In genomic region chr2:32586871-32587351, GRCm38 (mm10) we compare ENCODE assay signal across 7 mouse cellular contexts. TPM values are rescaled to one million over a fixed set of nuclear protein-coding genes. Genes with fewer than 3 reads are reported as not detected.
DNase-seq lines count a peak whose midpoint lies in the region; ATAC-seq lines count a peak whose summit lies in the region.

TSS of gene St6galnac4 (plus strand) at chr2:32587095.

- no peaks in the 10 kb centered on the region for H3K36me3 ChIP-seq in intestine, embryonic 16.5 days (ENCODE audit: control insufficient read depth, insufficient read depth, low read length)
- no peaks in the 10 kb centered on the region for H3K36me3 ChIP-seq in midbrain, embryonic 11.5 days (ENCODE audit: control insufficient read depth, insufficient read depth, low read length)

- no peaks in the 10 kb centered on the region for H3K9me3 ChIP-seq in intestine, embryonic 16.5 days (ENCODE audit: control insufficient read depth, low read length)
- no peaks in the 10 kb centered on the region for H3K9me3 ChIP-seq in midbrain, embryonic 11.5 days (ENCODE audit: control insufficient read depth, low read length)

- peak within 1 kb of the TSS; percentile 76 for H3K4me2 ChIP-seq in intestine, embryonic 16.5 days (ENCODE audit: low read depth, low read length)
- peak within 1 kb of the TSS; percentile 75 for H3K4me2 ChIP-seq in midbrain, embryonic 11.5 days

- DNase-seq in adrenal gland, postnatal 10 days, result peak; percentile 95
- peak; percentile 96 for DNase-seq in embryo, embryonic 9.5 days (ENCODE audit: extremely low spot score)
- peak; percentile 93 to 94 for DNase-seq in gastrocnemius, postnatal 4 days (ENCODE audit: low spot score in 2 of 2)
- DNase-seq in left cerebral cortex, postnatal 4 days, result peak; percentile 96
- DNase-seq in midbrain, embryonic 11.5 days (ENCODE audit: low spot score, missing footprints), result peak; percentile 100
- peak; percentile 92 for DNase-seq in skeletal muscle tissue, adult 2 months (ENCODE audit: low read depth, low spot score)

- peak within 1 kb of the TSS; percentile 72 for H3K9ac ChIP-seq in intestine, embryonic 16.5 days (ENCODE audit: low read depth, low read length)
- H3K9ac ChIP-seq in midbrain, embryonic 11.5 days (ENCODE audit: low read length), result peak within 1 kb of the TSS; percentile 73

- peaks cover 20% of the 10 kb centered on the region for H3K4me1 ChIP-seq in intestine, embryonic 16.5 days (ENCODE audit: control insufficient read depth, insufficient read depth, low read length)
- H3K4me1 ChIP-seq in midbrain, embryonic 11.5 days (ENCODE audit: control insufficient read depth, insufficient read depth, low read length), result peaks cover 12% of the 10 kb centered on the region

- H3K27ac ChIP-seq in intestine, embryonic 16.5 days (ENCODE audit: low read length), result peak within 1 kb of the TSS; percentile 64
- no peak within 1 kb of the TSS for H3K27ac ChIP-seq in midbrain, embryonic 11.5 days (ENCODE audit: low read depth, low read length)

- under 1% methylated on average over 38 of the region's 38 CpGs for WGBS in intestine, embryonic 16.5 days
- under 1% methylated on average over 38 of the region's 38 CpGs for WGBS in midbrain, embryonic 11.5 days

- H3K4me3 ChIP-seq in intestine, embryonic 16.5 days (ENCODE audit: low read length), result peak within 1 kb of the TSS; percentile 63
- peak within 1 kb of the TSS; percentile 49 for H3K4me3 ChIP-seq in midbrain, embryonic 11.5 days (ENCODE audit: low read depth, low read length)

- ATAC-seq in intestine, embryonic 16.5 days, result peak; percentile 87
- peak; percentile 87 for ATAC-seq in midbrain, embryonic 11.5 days (ENCODE audit: low FRiP score)

- intact Hi-C loops in left cerebral cortex, postnatal 4 days (cut with DNase I), result no loop called here

- no peaks in the 10 kb centered on the region for H3K27me3 ChIP-seq in intestine, embryonic 16.5 days (replicated peaks; ENCODE audit: control insufficient read depth, insufficient read depth, low read length)
- peaks cover 4% of the 10 kb centered on the region; the same call in 1 of the 2 replicates for H3K27me3 ChIP-seq in midbrain, embryonic 11.5 days (ENCODE audit: control insufficient read depth, insufficient read depth, low read length)

RNA-seq across cellular contexts. Expression of gene St6galnac4, which starts in this region (rescaled TPM):
- total RNA-seq in adrenal gland, postnatal 10 days (2021), result 10 to 100 TPM; 14.3 to 14.7 TPM
- total RNA-seq in gastrocnemius, postnatal 4 days (2021), result 10 to 100 TPM; 48.8 to 55.1 TPM
- 14.7 and 16.5 TPM in 2 replicates for polyA plus RNA-seq in intestine, embryonic 16.5 days (2015; fragmentation: Nextera tagmentation; extraction: Ambion mirVana)
- 10 to 100 TPM; 35.7 to 38.4 TPM for total RNA-seq in left cerebral cortex, postnatal 4 days (2021)
- 13.2 and 13.6 TPM in 2 replicates for polyA plus RNA-seq in midbrain, embryonic 11.5 days (2014; fragmentation: Nextera tagmentation; extraction: Ambion mirVana)
